Mouse (Mus musculus) heart, embryonic 13.5 days (tissue): ENCODE results near the gene Tmigd3. TPM values are rescaled to one million over a fixed set of nuclear protein-coding genes. Genes with fewer than 3 reads are reported as not detected.

Source experiments
- polyA plus RNA-seq: library from polyadenylated mRNA; unstranded; fragments of >200 nt; fragmentation: Nextera tagmentation; extraction: Ambion mirVana; gene quantifications from 2 replicates; pipeline ENCODE4 v1.2.1, GENCODE M21; 2015

The Tmigd3 gene
- polyA plus RNA-seq, 1 experiment from 2014 or later, result 0.56 TPM

Other genes with a start within 250 kb of the Tmigd3 start
- gene Ddx20, start 183.3 kb upstream of the Tmigd3 start, polyA plus RNA-seq, result 18.1 and 20.2 TPM in 2 replicates
- 2.0 and 2.3 TPM in 2 replicates for gene Inka2, start 166.3 kb upstream of the Tmigd3 start, polyA plus RNA-seq
- 81.3 and 91.9 TPM in 2 replicates for gene Rap1a, start 69.6 kb upstream of the Tmigd3 start, polyA plus RNA-seq
- gene Adora3, start within 50 bp of the Tmigd3 start, polyA plus RNA-seq, result 0.11 and 0.17 TPM in 2 replicates
- gene I830077J02Rik, start 61.8 kb downstream of the Tmigd3 start, polyA plus RNA-seq, result 2.1 and 2.3 TPM in 2 replicates
- gene Wdr77, start 88.5 kb downstream of the Tmigd3 start, polyA plus RNA-seq, result 87.2 and 95.2 TPM in 2 replicates
- gene Atp5f1, start 89.2 kb downstream of the Tmigd3 start, polyA plus RNA-seq, result 683 and 787 TPM in 2 replicates
- gene Ovgp1, start 102.8 kb downstream of the Tmigd3 start, polyA plus RNA-seq, result 1.4 and 1.7 TPM in 2 replicates
- 0.17 TPM in 1 of 2 replicates, not detected in the other for gene Pifo, start 143.7 kb downstream of the Tmigd3 start, polyA plus RNA-seq
- gene Chil5, start 161.9 kb downstream of the Tmigd3 start, polyA plus RNA-seq, result 0.31 and 0.35 TPM in 2 replicates
- gene Chia1, start 242.3 kb downstream of the Tmigd3 start, polyA plus RNA-seq, result 0.11 and 0.31 TPM in 2 replicates